Mouse (Mus musculus): ENCODE measurements around the gene Ppef2. TPM values are rescaled to one million over a fixed set of nuclear protein-coding genes. Genes with fewer than 3 reads are reported as not detected.
A peak's percentile ranks its signal among the peaks of the same experiment; 100 is the strongest.

The Ppef2 gene
- polyA plus RNA-seq, 1 experiment from 2014 or later: not detected

- no peak overlapping the region for H3K27ac ChIP-seq (ENCODE audit: low read length)
- no peak overlapping the region for H3K4me3 ChIP-seq (ENCODE audit: low read length)
- H3K27me3 ChIP-seq (ENCODE audit: control insufficient read depth, insufficient read depth, low read length): 0 out of 2 replicates have a peak, but pooled peaks cover 4% of the 10 kb centered on the region
- no peak overlapping the region for H3K9ac ChIP-seq (ENCODE audit: low read length)
- H3K9me3 ChIP-seq (replicated peaks; ENCODE audit: control insufficient read depth, low read length): no peaks in the 10 kb centered on the region
- peaks cover 21% of the 10 kb centered on the region for H3K4me1 ChIP-seq (ENCODE audit: control insufficient read depth, insufficient read depth, low read length)
- H3K36me3 ChIP-seq (ENCODE audit: control insufficient read depth, insufficient read depth): no peaks in the 10 kb centered on the region
- ATAC-seq (replicated peaks; ENCODE audit: extremely low read depth, insufficient read depth, low FRiP score): no peak
- no peak overlapping the region for H3K4me2 ChIP-seq (ENCODE audit: low read depth, low read length)
- WGBS: 88% methylated on average over 10 of the region's 10 CpGs
Observed at GRCm38 (mm10) chr5:92278942-92279537, 23.0 kb upstream of the Ppef2 start.

GRCm38 (mm10) chr5:92277437-92278394 lies 21.6 kb upstream of the Ppef2 start, which contains the start of gene Naaa:
Gene Naaa (minus strand): TSS chr5:92278170.
- ATAC-seq (replicated peaks; ENCODE audit: extremely low read depth, insufficient read depth, low FRiP score): peak; percentile 89
- H3K27ac ChIP-seq (ENCODE audit: low read length): peak within 1 kb of the TSS; percentile 61
- 3% methylated on average over 54 of the region's 54 CpGs for WGBS

GRCm38 (mm10) chr5:92270496-92270895 lies 14.4 kb upstream of the Ppef2 start:
- ATAC-seq (replicated peaks; ENCODE audit: extremely low read depth, insufficient read depth, low FRiP score): no peak
- Histone ChIP-seq H3K27ac (ENCODE audit: low read length) (no peak overlapping the region), H3K4me2 (ENCODE audit: low read depth, low read length) (no peak overlapping the region), H3K27me3 (ENCODE audit: control insufficient read depth, insufficient read depth, low read length) (no peaks in the 10 kb centered on the region), H3K4me1 (ENCODE audit: control insufficient read depth, insufficient read depth, low read length) (no peaks in the 10 kb centered on the region), H3K9ac (ENCODE audit: low read length) (no peak overlapping the region), H3K4me3 (ENCODE audit: low read length) (no peak overlapping the region), H3K36me3 (ENCODE audit: control insufficient read depth, insufficient read depth) (no peaks in the 10 kb centered on the region), H3K9me3 (replicated peaks; ENCODE audit: control insufficient read depth, low read length) (no peaks in the 10 kb centered on the region)
- WGBS: 77% methylated on average over 7 of the region's 7 CpGs

More at GRCm38 (mm10) chr5:92277437-92278394, 21.6 kb upstream of the Ppef2 start, which contains the start of gene Naaa:
- H3K4me2 ChIP-seq (ENCODE audit: low read depth, low read length): peak within 1 kb of the TSS; percentile 98
- H3K27me3 ChIP-seq (ENCODE audit: control insufficient read depth, insufficient read depth, low read length): 0 out of 2 replicates have a peak, but pooled peaks cover 4% of the 10 kb centered on the region
- peak within 1 kb of the TSS; percentile 74 for H3K4me3 ChIP-seq (ENCODE audit: low read length)
- H3K9me3 ChIP-seq (replicated peaks; ENCODE audit: control insufficient read depth, low read length): no peaks in the 10 kb centered on the region
- H3K4me1 ChIP-seq (ENCODE audit: control insufficient read depth, insufficient read depth, low read length): peaks cover 11% of the 10 kb centered on the region
- H3K9ac ChIP-seq (ENCODE audit: low read length): peak within 1 kb of the TSS; percentile 78
- H3K36me3 ChIP-seq (ENCODE audit: control insufficient read depth, insufficient read depth): no peaks in the 10 kb centered on the region

- 25% methylated on average over 4 of the region's 4 CpGs for WGBS
- peaks cover 2% of the 10 kb centered on the region; the same call in 1 of the 2 replicates for H3K27me3 ChIP-seq (ENCODE audit: control insufficient read depth, insufficient read depth, low read length)
- H3K4me2 ChIP-seq (ENCODE audit: low read depth, low read length): no peak overlapping the region
- peak; percentile 80 for ATAC-seq (replicated peaks; ENCODE audit: extremely low read depth, insufficient read depth, low FRiP score)
- H3K4me3 ChIP-seq (ENCODE audit: low read length): no peak overlapping the region
- no peak overlapping the region for H3K27ac ChIP-seq (ENCODE audit: low read length)
- H3K4me1 ChIP-seq (ENCODE audit: control insufficient read depth, insufficient read depth, low read length): peaks cover 8% of the 10 kb centered on the region
- H3K9me3 ChIP-seq (replicated peaks; ENCODE audit: control insufficient read depth, low read length): no peaks in the 10 kb centered on the region
- H3K9ac ChIP-seq (ENCODE audit: low read length): no peak overlapping the region
- no peaks in the 10 kb centered on the region for H3K36me3 ChIP-seq (ENCODE audit: control insufficient read depth, insufficient read depth)
Observed at GRCm38 (mm10) chr5:92263761-92264359, 7.8 kb upstream of the Ppef2 start.

- WGBS: 82% methylated on average over 8 of the region's 8 CpGs
- Histone ChIP-seq H3K27ac (ENCODE audit: low read length) (no peak overlapping the region), H3K4me2 (ENCODE audit: low read depth, low read length) (no peak overlapping the region), H3K9me3 (replicated peaks; ENCODE audit: control insufficient read depth, low read length) (no peaks in the 10 kb centered on the region), H3K27me3 (ENCODE audit: control insufficient read depth, insufficient read depth, low read length) (peaks cover 2% of the 10 kb centered on the region; the same call in 1 of the 2 replicates), H3K4me1 (ENCODE audit: control insufficient read depth, insufficient read depth, low read length) (peaks cover 8% of the 10 kb centered on the region), H3K36me3 (ENCODE audit: control insufficient read depth, insufficient read depth) (no peaks in the 10 kb centered on the region), H3K9ac (ENCODE audit: low read length) (no peak overlapping the region), H3K4me3 (ENCODE audit: low read length) (no peak overlapping the region)
- ATAC-seq (replicated peaks; ENCODE audit: extremely low read depth, insufficient read depth, low FRiP score): no peak
Observed at GRCm38 (mm10) chr5:92262646-92263045, 6.6 kb upstream of the Ppef2 start.

- Histone ChIP-seq H3K36me3 (ENCODE audit: control insufficient read depth, insufficient read depth) (no peaks in the 10 kb centered on the region), H3K4me1 (ENCODE audit: control insufficient read depth, insufficient read depth, low read length) (0 out of 2 replicates have a peak, but pooled peaks cover 3% of the 10 kb centered on the region), H3K9me3 (replicated peaks; ENCODE audit: control insufficient read depth, low read length) (peaks cover 2% of the 10 kb centered on the region; the same call in 1 of the 2 replicates), H3K27ac (ENCODE audit: low read length) (no peak overlapping the region), H3K4me2 (ENCODE audit: low read depth, low read length) (no peak overlapping the region), H3K27me3 (ENCODE audit: control insufficient read depth, insufficient read depth, low read length) (peaks cover 2% of the 10 kb centered on the region; the same call in 1 of the 2 replicates), H3K4me3 (ENCODE audit: low read length) (no peak overlapping the region), H3K9ac (ENCODE audit: low read length) (no peak overlapping the region)
- 58% methylated on average over 6 of the region's 6 CpGs for WGBS
- ATAC-seq (replicated peaks; ENCODE audit: extremely low read depth, insufficient read depth, low FRiP score): no peak
Observed at GRCm38 (mm10) chr5:92254476-92254875, 1.6 kb downstream of the Ppef2 start.

GRCm38 (mm10) chr5:92252797-92253343 lies 3.2 kb downstream of the Ppef2 start:
- no peaks in the 10 kb centered on the region for H3K36me3 ChIP-seq (ENCODE audit: control insufficient read depth, insufficient read depth)
- H3K27ac ChIP-seq (ENCODE audit: low read length): no peak overlapping the region
- WGBS: 21% methylated on average over 18 of the region's 18 CpGs
- no peak overlapping the region for H3K4me3 ChIP-seq (ENCODE audit: low read length)
- H3K4me1 ChIP-seq (ENCODE audit: control insufficient read depth, insufficient read depth, low read length): 0 out of 2 replicates have a peak, but pooled peaks cover 3% of the 10 kb centered on the region
- peaks cover 6% of the 10 kb centered on the region for H3K9me3 ChIP-seq (replicated peaks; ENCODE audit: control insufficient read depth, low read length)
- no peak for ATAC-seq (replicated peaks; ENCODE audit: extremely low read depth, insufficient read depth, low FRiP score)
- no peak overlapping the region for H3K9ac ChIP-seq (ENCODE audit: low read length)
- no peak overlapping the region for H3K4me2 ChIP-seq (ENCODE audit: low read depth, low read length)
- H3K27me3 ChIP-seq (ENCODE audit: control insufficient read depth, insufficient read depth, low read length): no peaks in the 10 kb centered on the region

GRCm38 (mm10) chr5:92252031-92252430 lies 4.0 kb downstream of the Ppef2 start:
- H3K27me3 ChIP-seq (ENCODE audit: control insufficient read depth, insufficient read depth, low read length): no peaks in the 10 kb centered on the region
- H3K9ac ChIP-seq (ENCODE audit: low read length): no peak overlapping the region
- no peak overlapping the region for H3K27ac ChIP-seq (ENCODE audit: low read length)
- H3K4me2 ChIP-seq (ENCODE audit: low read depth, low read length): no peak overlapping the region
- WGBS: 86% methylated on average over 6 of the region's 6 CpGs
- H3K4me3 ChIP-seq (ENCODE audit: low read length): no peak overlapping the region
- H3K36me3 ChIP-seq (ENCODE audit: control insufficient read depth, insufficient read depth): no peaks in the 10 kb centered on the region
- H3K9me3 ChIP-seq (replicated peaks; ENCODE audit: control insufficient read depth, low read length): peaks cover 6% of the 10 kb centered on the region
- H3K4me1 ChIP-seq (ENCODE audit: control insufficient read depth, insufficient read depth, low read length): no peaks in the 10 kb centered on the region
- no peak for ATAC-seq (replicated peaks; ENCODE audit: extremely low read depth, insufficient read depth, low FRiP score)
